Mouse (Mus musculus) spleen, postnatal 10 days (tissue): ENCODE measurements around the gene Ccn1.

Experiments
- DNase-seq, 2 experiments: peaks; one replicate each; pipeline ENCODE4 v3.0.0; 2021 to 2022; ENCODE audit warnings: low spot score in 2 of 2

Gene Ccn1

GRCm38 (mm10) chr3:145650298-145651011 is 674 bp upstream of the Ccn1 start:
- DNase-seq, result no peak

GRCm38 (mm10) chr3:145648991-145649851 is 560 bp downstream of the Ccn1 start:
- no peak for DNase-seq

- no peak for DNase-seq
These were observed 1.5 kb downstream of the Ccn1 start for GRCm38 (mm10) chr3:145648097-145648931.

- DNase-seq, result no peak
These were observed 2.4 kb downstream of the Ccn1 start for GRCm38 (mm10) chr3:145647416-145647815.

GRCm38 (mm10) chr3:145646666-145647065 is 3.1 kb downstream of the Ccn1 start:
- no peak for DNase-seq

- no peak for DNase-seq
These were observed 3.8 kb downstream of the Ccn1 start for GRCm38 (mm10) chr3:145646009-145646408.

- no peak for DNase-seq
These were observed 4.3 kb downstream of the Ccn1 start for GRCm38 (mm10) chr3:145645463-145645862.

- DNase-seq, result no peak
These were observed 6.9 kb downstream of the Ccn1 start for GRCm38 (mm10) chr3:145642861-145643260.

GRCm38 (mm10) chr3:145641878-145642277 is 7.9 kb downstream of the Ccn1 start:
- no peak for DNase-seq

GRCm38 (mm10) chr3:145641036-145641685 is 8.6 kb downstream of the Ccn1 start:
- DNase-seq, result no peak

GRCm38 (mm10) chr3:145640583-145640982 is 9.2 kb downstream of the Ccn1 start:
- no peak for DNase-seq

GRCm38 (mm10) chr3:145640170-145640569 is 9.6 kb downstream of the Ccn1 start:
- no peak for DNase-seq

GRCm38 (mm10) chr3:145634002-145634710 is 15.6 kb downstream of the Ccn1 start:
- no peak for DNase-seq

- DNase-seq, result no peak
These were observed 16.9 kb downstream of the Ccn1 start for GRCm38 (mm10) chr3:145632888-145633287.

GRCm38 (mm10) chr3:145628643-145629042 is 21.1 kb downstream of the Ccn1 start:
- no peak for DNase-seq

- no peak for DNase-seq
These were observed 22.0 kb downstream of the Ccn1 start for GRCm38 (mm10) chr3:145627830-145628229.

- DNase-seq, result no peak
These were observed 23.7 kb downstream of the Ccn1 start for GRCm38 (mm10) chr3:145626063-145626462.

GRCm38 (mm10) chr3:145625546-145625945 is 24.2 kb downstream of the Ccn1 start:
- DNase-seq, result no peak

- no peak for DNase-seq
These were observed 25.0 kb downstream of the Ccn1 start for GRCm38 (mm10) chr3:145624786-145625185.

GRCm38 (mm10) chr3:145623047-145623446 is 26.7 kb downstream of the Ccn1 start:
- no peak for DNase-seq

GRCm38 (mm10) chr3:145621209-145621608 is 28.6 kb downstream of the Ccn1 start:
- no peak for DNase-seq
